Mouse (Mus musculus) hindbrain, postnatal 0 days (tissue): ENCODE data around the gene Tex33. TPM values are rescaled to one million over a fixed set of nuclear protein-coding genes. Genes with fewer than 3 reads are reported as not detected.

Source experiments
- ATAC-seq: fragments of 200-750 bp; cut with Nextera tagmentation; 2 replicates; pipeline ENCODE4 v1.8.0; 2017; ENCODE audit warnings: mild to moderate bottlenecking, moderate TSS enrichment, moderate library complexity
- DNase-seq: peaks from one replicate; pipeline ENCODE4 v3.0.0-alpha.2; 2015; ENCODE audit warnings: low spot score
- H3K27ac ChIP-seq: fragments of 300-500 bp; sonication (generic); 2 replicates; pipeline ENCODE4 v1.5.1; 2014; ENCODE audit warnings: mild to moderate bottlenecking
- H3K27me3 ChIP-seq: fragments of 300-500 bp; sonication (generic); 2 replicates; pipeline ENCODE4 v1.6.1; 2014; ENCODE audit warnings: low read length, mixed read lengths; ENCODE audit not compliant: insufficient read depth
- H3K36me3 ChIP-seq: fragments of 300-500 bp; sonication (generic); 2 replicates; pipeline ENCODE4 v1.6.1; 2014; ENCODE audit warnings: low read length, mixed read lengths; ENCODE audit not compliant: insufficient read depth
- H3K4me1 ChIP-seq: fragments of 300-500 bp; sonication (generic); 2 replicates; pipeline ENCODE4 v1.6.1; 2014; ENCODE audit warnings: antibody characterized with exemption, low read length, mixed read lengths; ENCODE audit not compliant: insufficient read depth
- H3K4me2 ChIP-seq: fragments of 300-500 bp; sonication (generic); 2 replicates; pipeline ENCODE4 v1.6.1; 2014; ENCODE audit warnings: low read depth, mild to moderate bottlenecking, low read length, moderate library complexity, mixed read lengths
- H3K4me3 ChIP-seq: fragments of 300-500 bp; sonication (generic); 2 replicates; pipeline ENCODE4 v1.5.1; 2014; ENCODE audit warnings: low read length
- H3K9ac ChIP-seq: fragments of 300-500 bp; sonication (generic); replicated peaks from 2 replicates; pipeline ENCODE4 v1.6.1; 2014; ENCODE audit warnings: mild to moderate bottlenecking, low read length, moderate library complexity, mixed read lengths
- H3K9me3 ChIP-seq: fragments of 300-500 bp; sonication (generic); 2 replicates; pipeline ENCODE4 v1.6.1; 2016; ENCODE audit warnings: low read length, mixed read lengths
- CTCF ChIP-seq: IDR thresholded peaks from 2 replicates; pipeline ENCODE4 v1.5.1; 2016; ENCODE audit warnings: antibody characterized with exemption, control low read depth, low read depth
- WGBS: fragments of 180-500 bp; shearing (Covaris S2); extraction: QIAGEN DNeasy Blood & Tissue Kit; methylation state at CpG from one replicate; pipeline ENCODE4 v1.1.7; 2014; 5-methylcytosine and 5-hydroxymethylcytosine counted together
- polyA plus RNA-seq: library from polyadenylated mRNA; unstranded; fragments of >200 nt; fragmentation: Nextera tagmentation; extraction: Ambion mirVana; gene quantifications from 2 replicates; pipeline ENCODE4 v1.2.1, GENCODE M21; 2015
- total RNA-seq: library from RNA; depleted of rRNA; stranded (reverse); fragments of >200 nt; gene quantifications from 2 replicates; pipeline ENCODE4 v1.2.3, GENCODE M21; 2014

The Tex33 gene
- total and polyA plus RNA-seq, 2 experiments from 2014 or later = not detected

DNA sequence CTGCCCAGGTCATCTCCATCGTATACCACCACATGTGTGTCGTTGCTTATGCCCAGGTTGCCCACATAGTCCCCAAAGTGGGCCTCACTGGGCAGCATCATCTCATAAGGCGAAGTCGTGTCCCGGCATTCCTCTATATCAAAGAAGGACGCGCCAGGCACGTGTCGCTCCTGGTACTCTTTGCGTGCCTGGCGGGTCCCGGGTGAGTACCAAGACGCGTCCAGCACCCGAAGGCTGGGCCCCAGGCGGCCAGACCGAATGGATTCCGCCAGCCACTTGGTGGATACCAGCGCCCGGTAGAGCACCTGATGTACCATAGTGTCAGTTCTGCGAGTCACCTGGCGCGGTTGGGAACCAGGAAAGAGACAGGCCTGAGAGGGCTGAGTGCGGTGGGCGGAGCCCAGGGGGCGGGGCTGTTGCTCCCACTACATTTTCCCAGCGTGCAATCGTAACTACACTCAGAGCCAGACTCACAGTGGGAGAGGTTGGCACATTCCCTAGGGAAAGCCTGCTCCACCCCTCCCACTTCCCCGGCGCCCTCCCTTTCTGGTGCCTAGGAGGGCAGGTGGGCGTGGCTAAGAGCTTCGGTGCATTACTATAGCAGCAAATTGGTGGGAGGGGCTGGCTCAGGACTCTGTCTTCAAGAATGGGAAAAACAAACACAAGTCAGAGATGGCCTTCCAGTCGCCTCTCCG is 10.0 kb upstream of the Tex33 start, which contains the start of gene Tst:
Tst (minus strand) TSS at position 391 of the 695 bp plus-strand sequence.
- Histone ChIP-seq H3K27me3 (peaks cover 8% of the 10 kb centered on the region; the same call in 1 of the 2 replicates), H3K27ac (peak within 1 kb of the TSS; percentile 88), H3K9ac (peak within 1 kb of the TSS; percentile 78), H3K4me2 (peak within 1 kb of the TSS; percentile 87), H3K4me3 (peak within 1 kb of the TSS; percentile 65), H3K36me3 (no peaks in the 10 kb centered on the region), H3K9me3 (no peaks in the 10 kb centered on the region), H3K4me1 (peaks cover 26% of the 10 kb centered on the region; the same call in 1 of the 2 replicates)
- 1% methylated on average over 34 of the region's 34 CpGs for WGBS
- no peak for TF ChIP-seq CTCF
- DNase-seq (peak; percentile 91), ATAC-seq (peak; percentile 71)

DNA sequence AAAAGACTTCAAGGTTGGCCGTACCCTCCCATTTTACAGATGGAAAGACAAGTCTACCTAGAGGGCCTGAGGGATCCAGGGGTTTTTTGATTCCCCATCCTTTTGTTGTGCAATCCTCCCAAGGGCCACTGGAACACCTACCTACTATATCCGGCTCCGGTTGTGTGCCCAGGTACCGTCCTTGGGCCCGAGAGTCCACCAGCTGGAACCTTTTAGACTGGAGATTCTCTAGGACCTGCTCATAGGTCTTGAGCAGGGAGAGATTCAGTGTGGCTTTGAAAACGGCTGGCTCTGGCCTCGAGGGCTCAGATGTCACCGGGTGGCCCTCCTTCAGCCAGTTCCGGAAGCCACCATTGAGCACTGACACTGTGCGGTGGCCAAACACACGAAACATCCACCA is 9.4 kb upstream of the Tex33 start:
- Histone ChIP-seq H3K9me3 (no peaks in the 10 kb centered on the region), H3K27ac (peak overlapping the region; percentile 88), H3K4me2 (peak overlapping the region; percentile 87), H3K4me3 (peak overlapping the region; percentile 65), H3K27me3 (peaks cover 8% of the 10 kb centered on the region; the same call in 1 of the 2 replicates), H3K4me1 (peaks cover 26% of the 10 kb centered on the region; the same call in 1 of the 2 replicates), H3K36me3 (no peaks in the 10 kb centered on the region), H3K9ac (peak overlapping the region; percentile 78)
- 51% methylated on average over 11 of the region's 11 CpGs for WGBS
- ATAC-seq (no peak), DNase-seq (no peak)
- TF ChIP-seq CTCF = no peak

DNA sequence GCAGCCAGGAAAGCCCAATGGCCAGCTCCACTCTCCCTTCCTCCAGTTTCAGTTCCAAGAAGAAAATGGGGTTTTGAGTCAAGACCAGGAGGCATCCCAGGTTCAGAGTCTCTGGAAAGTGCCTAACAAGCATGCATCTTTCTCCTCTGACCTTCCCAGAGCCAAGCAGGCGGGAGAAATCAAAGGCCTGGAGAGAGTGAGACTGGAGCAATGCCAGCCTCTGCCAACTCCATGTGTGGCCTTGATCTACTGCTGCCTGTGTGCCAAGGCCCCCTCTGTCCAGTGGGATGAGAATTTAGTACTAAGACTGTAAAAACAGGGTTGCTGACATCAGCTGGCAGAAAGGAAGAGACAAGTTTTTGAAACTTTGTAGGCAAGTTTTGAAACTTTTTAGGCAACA is 8.2 kb upstream of the Tex33 start:
- WGBS = 39% methylated on average over 1 of the region's 1 CpGs
- no peak overlapping the region for H3K4me3 ChIP-seq
- H3K36me3 ChIP-seq = no peaks in the 10 kb centered on the region
- H3K27ac ChIP-seq = peak overlapping the region; percentile 88
- H3K9me3 ChIP-seq = no peaks in the 10 kb centered on the region
- ATAC-seq (peak; percentile 28; the same call in 1 of the 2 replicates), DNase-seq (peak; percentile 84)
- TF ChIP-seq CTCF = no peak
- no peak overlapping the region for H3K9ac ChIP-seq
- H3K4me2 ChIP-seq = peak overlapping the region; percentile 87; the same call in 1 of the 2 replicates
- H3K4me1 ChIP-seq = peaks cover 26% of the 10 kb centered on the region; the same call in 1 of the 2 replicates
- peaks cover 3% of the 10 kb centered on the region; the same call in 1 of the 2 replicates for H3K27me3 ChIP-seq

DNA sequence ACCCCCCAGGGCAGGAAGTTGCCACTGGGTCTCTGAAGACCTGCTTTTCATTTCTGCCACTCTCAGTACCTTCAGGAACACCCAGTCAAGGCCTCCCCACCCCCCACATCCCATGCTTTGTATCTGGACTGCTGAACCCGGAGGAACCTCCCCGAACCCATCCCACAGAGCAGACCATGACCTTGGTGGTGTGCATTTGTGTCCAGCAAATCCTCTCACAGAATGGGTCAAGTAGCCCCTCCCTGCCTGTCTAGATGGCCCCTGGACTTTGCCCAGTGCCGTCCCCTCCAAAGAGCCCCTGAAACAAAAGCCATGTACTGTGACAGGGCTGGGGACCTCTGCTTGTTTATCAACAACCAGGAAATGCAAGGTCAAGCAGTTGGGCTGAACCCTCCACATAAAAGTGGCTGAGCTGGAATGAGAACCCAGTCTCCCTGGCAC is 7.6 kb upstream of the Tex33 start:
- ATAC-seq = no peak
- no peaks in the 10 kb centered on the region for H3K9me3 ChIP-seq
- peak overlapping the region; percentile 88 for H3K27ac ChIP-seq
- no peak overlapping the region for H3K4me3 ChIP-seq
- WGBS = 30% methylated on average over 3 of the region's 3 CpGs
- no peak overlapping the region for H3K9ac ChIP-seq
- H3K4me2 ChIP-seq = peak overlapping the region; percentile 87
- peaks cover 26% of the 10 kb centered on the region; the same call in 1 of the 2 replicates for H3K4me1 ChIP-seq
- no peaks in the 10 kb centered on the region for H3K27me3 ChIP-seq
- H3K36me3 ChIP-seq = no peaks in the 10 kb centered on the region
- peak; percentile 12 for DNase-seq
- TF ChIP-seq CTCF = no peak

DNA sequence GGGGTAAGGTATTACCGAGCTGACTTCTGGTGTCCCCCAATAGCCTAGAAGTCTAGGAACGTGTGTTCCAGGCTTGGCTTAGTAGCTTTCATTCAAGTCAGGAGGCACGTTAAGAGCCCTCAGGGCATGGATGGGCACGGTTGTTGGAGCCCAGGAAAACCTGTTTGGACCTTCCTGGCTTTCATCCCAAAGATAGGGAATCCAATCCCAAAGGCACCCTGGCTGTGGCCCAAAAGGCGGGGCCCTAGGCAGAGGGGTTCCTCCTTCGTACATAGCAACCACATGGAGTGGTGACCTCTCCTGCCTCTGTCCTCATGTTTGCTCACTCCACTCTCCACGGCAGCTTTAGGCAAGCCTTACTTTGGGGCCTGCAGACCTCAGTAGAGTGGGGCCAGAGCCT is 6.7 kb upstream of the Tex33 start:
- H3K4me1 ChIP-seq = peaks cover 24% of the 10 kb centered on the region; the same call in 1 of the 2 replicates

DNA sequence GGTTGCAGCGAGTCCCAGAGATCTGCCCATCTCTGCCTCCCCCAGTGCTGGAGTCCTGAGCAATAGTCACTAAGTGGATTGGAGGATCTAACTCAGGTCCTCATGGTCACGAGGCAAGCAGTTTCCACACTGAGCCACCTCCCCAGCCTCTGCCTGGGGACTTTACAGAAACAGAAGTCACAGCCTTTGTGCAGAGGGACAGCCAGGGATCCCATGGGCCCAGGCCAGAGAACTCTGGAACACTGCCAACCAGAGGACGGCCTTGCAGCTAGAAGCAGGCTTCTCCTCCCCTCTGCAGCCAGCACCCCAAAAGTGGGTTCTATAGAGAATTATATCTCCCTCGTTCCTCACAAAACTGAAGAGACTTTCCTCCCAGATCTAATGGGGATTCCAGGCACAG is 6.2 kb upstream of the Tex33 start:
- H3K4me1 ChIP-seq = peaks cover 19% of the 10 kb centered on the region; the same call in 1 of the 2 replicates

More for the DNA sequence above, 6.7 kb upstream of the Tex33 start:
- Histone ChIP-seq H3K27ac (peak overlapping the region; percentile 88), H3K9me3 (no peaks in the 10 kb centered on the region), H3K4me3 (no peak overlapping the region), H3K9ac (peak overlapping the region; percentile 24; the same call in 1 of the 2 replicates), H3K27me3 (no peaks in the 10 kb centered on the region), H3K36me3 (no peaks in the 10 kb centered on the region), H3K4me2 (0 out of 2 replicates have a peak overlapping the region, but pooled peaks have one; percentile 87)
- WGBS = 55% methylated on average over 7 of the region's 7 CpGs
- no peak for ATAC-seq
- DNase-seq = no peak
- TF ChIP-seq CTCF = no peak

More for the DNA sequence above, 6.2 kb upstream of the Tex33 start:
- H3K9me3 ChIP-seq = no peaks in the 10 kb centered on the region
- TF ChIP-seq CTCF = no peak
- peak overlapping the region; percentile 24; the same call in 1 of the 2 replicates for H3K9ac ChIP-seq
- H3K36me3 ChIP-seq = no peaks in the 10 kb centered on the region
- no peak overlapping the region for H3K4me2 ChIP-seq
- ATAC-seq = no peak
- 34% methylated on average over 4 of the region's 4 CpGs for WGBS
- peak; percentile 70 for DNase-seq
- no peaks in the 10 kb centered on the region for H3K27me3 ChIP-seq
- no peak overlapping the region for H3K4me3 ChIP-seq
- peak overlapping the region; percentile 88 for H3K27ac ChIP-seq
